Mouse (Mus musculus): ENCODE results near the gene Nox3.

DNA sequence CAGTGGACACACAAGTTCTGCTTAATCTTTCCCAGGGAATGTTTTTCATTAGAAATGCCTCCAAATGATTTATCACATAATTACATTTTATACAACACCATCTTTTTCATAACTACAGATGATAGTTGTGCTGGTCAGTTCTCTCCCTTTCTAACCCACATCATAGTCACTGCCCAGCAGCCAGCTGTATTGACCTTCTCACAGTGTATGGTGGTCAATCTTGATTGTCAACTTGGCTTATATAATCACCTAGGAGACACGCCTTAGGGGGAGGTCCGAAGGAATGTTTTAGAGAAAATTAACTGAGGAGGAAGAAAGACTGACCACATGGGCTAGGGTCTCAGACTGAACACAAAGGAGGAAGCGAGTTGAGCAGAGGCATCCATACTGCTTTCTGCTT, 57.3 kb downstream of the Nox3 start:
- TF ChIP-seq USF1 (IDR thresholded peaks at IDR 0.05; ENCODE audit: low read depth), result no peak
- TF ChIP-seq POLR2A (IDR thresholded peaks at IDR 0.05; ENCODE audit: insufficient read length, low read depth), result no peak
- TF ChIP-seq MYOD1 (IDR thresholded peaks at IDR 0.05; ENCODE audit: control insufficient read depth in 1 of 3, insufficient read length in 2 of 3, low read depth in 2 of 3), result no peak
- TF ChIP-seq TCF12 (IDR thresholded peaks at IDR 0.05; ENCODE audit: insufficient read depth, poor library complexity, severe bottlenecking), result no peak
- no peak for TF ChIP-seq POLR2AphosphoS2 (IDR thresholded peaks at IDR 0.05; ENCODE audit: insufficient read length, low read depth)
- TF ChIP-seq MYOG (IDR thresholded peaks at IDR 0.05; ENCODE audit: control insufficient read depth in 1 of 3, insufficient read depth in 1 of 3, insufficient read length in 2 of 3, low read depth in 2 of 3), result no peak
- no peak for TF ChIP-seq MAX (IDR thresholded peaks at IDR 0.05; ENCODE audit: low read depth)
- no peak for TF ChIP-seq E2F4 (IDR thresholded peaks at IDR 0.05; ENCODE audit: insufficient read depth)
- no peak for TF ChIP-seq REST (IDR thresholded peaks at IDR 0.05; ENCODE audit: insufficient read depth, insufficient read length)
- no peak for TF ChIP-seq SRF (IDR thresholded peaks at IDR 0.05; ENCODE audit: control insufficient read depth, insufficient read length, low read depth)
